Mouse (Mus musculus) lung, postnatal 0 days (tissue): ENCODE data around the gene Mroh8. TPM values are rescaled to one million over a fixed set of nuclear protein-coding genes. Genes with fewer than 3 reads are reported as not detected.
"Not testable (repeated sequence)": the region's sequence is repeated elsewhere in the genome, so short reads cannot be mapped to it uniquely, and the experiment has no call there.

ENCODE experiments used
- ATAC-seq: fragments of 200-750 bp; cut with Nextera tagmentation; 2 replicates; pipeline ENCODE4 v1.8.0; 2017; ENCODE audit warnings: moderate library complexity
- DNase-seq: peaks from one replicate; pipeline ENCODE4 v3.0.0-alpha.2; 2016; ENCODE audit warnings: low spot score
- H3K27ac ChIP-seq: fragments of 300-500 bp; sonication (generic); 2 replicates; pipeline ENCODE4 v1.5.1; 2014; ENCODE audit warnings: antibody characterized with exemption, mild to moderate bottlenecking, low read length, mixed read lengths
- H3K27me3 ChIP-seq: fragments of 300-500 bp; sonication (generic); replicated peaks from 2 replicates; pipeline ENCODE4 v1.6.1; 2014; ENCODE audit warnings: low read length, mixed read lengths; ENCODE audit not compliant: insufficient read depth
- H3K36me3 ChIP-seq: fragments of 300-500 bp; sonication (generic); 2 replicates; pipeline ENCODE4 v1.6.1; 2014; ENCODE audit warnings: low read length, mixed read lengths; ENCODE audit not compliant: insufficient read depth
- H3K4me1 ChIP-seq: fragments of 300-500 bp; sonication (generic); 2 replicates; pipeline ENCODE4 v1.6.1; 2014; ENCODE audit warnings: antibody characterized with exemption, low read depth, low read length, mixed read lengths; ENCODE audit not compliant: insufficient read depth
- H3K4me2 ChIP-seq: fragments of 300-500 bp; sonication (generic); replicated peaks from 2 replicates; pipeline ENCODE4 v1.6.1; 2014; ENCODE audit warnings: low read depth, mild to moderate bottlenecking, low read length, moderate library complexity, mixed read lengths
- H3K4me3 ChIP-seq: fragments of 300-500 bp; sonication (generic); 2 replicates; pipeline ENCODE4 v1.5.1; 2014; ENCODE audit warnings: low read depth, low read length
- H3K9ac ChIP-seq: fragments of 300-500 bp; sonication (generic); replicated peaks from 2 replicates; pipeline ENCODE4 v1.6.1; 2014; ENCODE audit warnings: low read depth, mild to moderate bottlenecking
- H3K9me3 ChIP-seq: fragments of 300-500 bp; sonication (generic); 2 replicates; pipeline ENCODE4 v1.6.1; 2016; ENCODE audit warnings: low read length, mixed read lengths
- CTCF ChIP-seq: IDR thresholded peaks from 2 replicates; pipeline ENCODE4 v1.5.1; 2016; ENCODE audit warnings: antibody characterized with exemption, mild to moderate bottlenecking
- EP300 ChIP-seq: IDR thresholded peaks from 2 replicates; pipeline ENCODE4 v1.6.1; 2016; ENCODE audit warnings: antibody characterized with exemption, mild to moderate bottlenecking, control low read depth
- WGBS: fragments of 180-500 bp; shearing (Covaris S2); extraction: QIAGEN DNeasy Blood & Tissue Kit; methylation state at CpG from one replicate; pipeline ENCODE4 v1.1.7; 2014; 5-methylcytosine and 5-hydroxymethylcytosine counted together
- polyA plus RNA-seq: library from polyadenylated mRNA; unstranded; fragments of >200 nt; fragmentation: Nextera tagmentation; extraction: Ambion mirVana; gene quantifications from 2 replicates; pipeline ENCODE4 v1.2.1, GENCODE M21; 2015

Mroh8 gene
- polyA plus RNA-seq, 1 experiment from 2014 or later: 0.25 TPM

DNA sequence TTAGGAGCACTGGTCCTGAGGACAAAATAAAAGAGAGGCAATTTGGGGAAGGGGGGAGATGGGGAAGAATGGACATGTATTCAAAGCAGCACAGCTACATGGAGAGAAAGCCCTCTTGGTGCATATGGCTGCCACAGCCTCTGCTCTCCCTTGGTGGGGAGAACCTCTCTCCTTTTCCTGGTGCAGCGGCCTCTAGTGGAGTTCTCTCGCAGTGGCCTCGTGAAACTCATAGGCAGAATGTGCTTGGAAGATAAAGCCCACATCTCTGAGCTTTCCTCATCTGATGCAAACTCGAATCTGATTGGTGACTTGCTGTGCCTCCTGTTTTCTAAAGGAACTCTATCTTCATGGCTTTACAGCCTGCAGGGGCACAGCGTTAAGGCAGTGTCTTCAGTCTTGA, 19.6 kb downstream of the Mroh8 start:
- Histone ChIP-seq H3K27ac (no peak overlapping the region), H3K36me3 (no peaks in the 10 kb centered on the region), H3K4me1 (no peaks in the 10 kb centered on the region), H3K4me3 (no peak overlapping the region), H3K27me3 (no peaks in the 10 kb centered on the region), H3K4me2 (no peak overlapping the region), H3K9ac (no peak overlapping the region), H3K9me3 (no peaks in the 10 kb centered on the region)
- peak; percentile 60 for DNase-seq
- TF ChIP-seq CTCF (peak; percentile 83), EP300 (no peak)
- ATAC-seq: peak; percentile 57
- 6% methylated on average over 5 of the region's 5 CpGs for WGBS

GRCm38 (mm10) chr2:157248111-157248510, 31.2 kb downstream of the Mroh8 start:
- no peak for ATAC-seq
- H3K4me1 ChIP-seq: no peaks in the 10 kb centered on the region
- DNase-seq: no peak
- no peaks in the 10 kb centered on the region for H3K9me3 ChIP-seq
- no peak overlapping the region for H3K9ac ChIP-seq
- no peaks in the 10 kb centered on the region for H3K36me3 ChIP-seq
- H3K4me2 ChIP-seq: no peak overlapping the region
- TF ChIP-seq CTCF (no peak), EP300 (no peak)
- H3K27me3 ChIP-seq: no peaks in the 10 kb centered on the region
- H3K4me3 ChIP-seq: no peak overlapping the region
- no peak overlapping the region for H3K27ac ChIP-seq

GRCm38 (mm10) chr2:157245603-157246002, 33.7 kb downstream of the Mroh8 start:
- 59% methylated on average over 2 of the region's 2 CpGs for WGBS
- no peaks in the 10 kb centered on the region for H3K9me3 ChIP-seq

GRCm38 (mm10) chr2:157245001-157245400, 34.3 kb downstream of the Mroh8 start:
- WGBS: 26% methylated on average over 5 of the region's 5 CpGs
- H3K4me3 ChIP-seq: no peak overlapping the region
- H3K36me3 ChIP-seq: no peaks in the 10 kb centered on the region
- H3K9ac ChIP-seq: no peak overlapping the region
- no peaks in the 10 kb centered on the region for H3K9me3 ChIP-seq
- ATAC-seq: no peak
- no peaks in the 10 kb centered on the region for H3K4me1 ChIP-seq
- TF ChIP-seq CTCF (no peak), EP300 (no peak)
- H3K4me2 ChIP-seq: no peak overlapping the region
- DNase-seq: no peak
- no peaks in the 10 kb centered on the region for H3K27me3 ChIP-seq
- H3K27ac ChIP-seq: no peak overlapping the region

More at GRCm38 (mm10) chr2:157245603-157246002, 33.7 kb downstream of the Mroh8 start:
- Histone ChIP-seq H3K4me3 (no peak overlapping the region), H3K9ac (no peak overlapping the region), H3K4me1 (no peaks in the 10 kb centered on the region), H3K36me3 (no peaks in the 10 kb centered on the region), H3K27ac (no peak overlapping the region), H3K4me2 (no peak overlapping the region), H3K27me3 (no peaks in the 10 kb centered on the region)
- TF ChIP-seq CTCF (no peak), EP300 (no peak)
- DNase-seq: no peak
- no peak for ATAC-seq

DNA sequence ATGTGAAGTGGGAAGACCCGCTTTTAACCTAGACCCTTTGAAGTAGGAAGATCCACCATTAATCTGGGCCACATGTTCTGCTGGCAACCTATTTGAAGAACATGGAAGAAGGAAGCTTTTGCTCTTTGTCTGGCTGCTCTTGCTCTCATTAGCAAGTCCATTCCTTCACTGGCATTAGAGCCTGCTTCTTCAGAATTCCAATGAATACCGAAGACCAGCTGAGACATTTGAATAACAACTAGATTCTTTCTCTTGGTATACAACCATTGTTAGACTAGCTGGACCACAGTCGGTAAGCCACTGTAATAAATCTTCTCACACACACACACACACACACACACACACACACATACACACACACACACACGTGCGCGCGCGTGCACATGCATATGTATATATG, 43.4 kb downstream of the Mroh8 start:
- no peaks in the 10 kb centered on the region for H3K27me3 ChIP-seq
- 95% methylated on average over 8 of the region's 8 CpGs for WGBS
- no peak overlapping the region for H3K4me3 ChIP-seq
- DNase-seq (no peak), ATAC-seq (no peak)
- TF ChIP-seq CTCF: no peak
- TF ChIP-seq EP300: no peak
- no peaks in the 10 kb centered on the region for H3K9me3 ChIP-seq
- no peak overlapping the region for H3K27ac ChIP-seq
- no peak overlapping the region for H3K9ac ChIP-seq
- H3K36me3 ChIP-seq: no peaks in the 10 kb centered on the region
- no peaks in the 10 kb centered on the region for H3K4me1 ChIP-seq
- H3K4me2 ChIP-seq: no peak overlapping the region

GRCm38 (mm10) chr2:157221916-157222315, 57.4 kb downstream of the Mroh8 start:
- H3K4me3 ChIP-seq, H3K9me3 ChIP-seq, H3K27me3 ChIP-seq, DNase-seq, H3K27ac ChIP-seq, H3K36me3 ChIP-seq, H3K4me2 ChIP-seq, H3K4me1 ChIP-seq, H3K9ac ChIP-seq, ATAC-seq: not testable (repeated sequence)
- 80% methylated on average over 3 of the region's 3 CpGs for WGBS

DNA sequence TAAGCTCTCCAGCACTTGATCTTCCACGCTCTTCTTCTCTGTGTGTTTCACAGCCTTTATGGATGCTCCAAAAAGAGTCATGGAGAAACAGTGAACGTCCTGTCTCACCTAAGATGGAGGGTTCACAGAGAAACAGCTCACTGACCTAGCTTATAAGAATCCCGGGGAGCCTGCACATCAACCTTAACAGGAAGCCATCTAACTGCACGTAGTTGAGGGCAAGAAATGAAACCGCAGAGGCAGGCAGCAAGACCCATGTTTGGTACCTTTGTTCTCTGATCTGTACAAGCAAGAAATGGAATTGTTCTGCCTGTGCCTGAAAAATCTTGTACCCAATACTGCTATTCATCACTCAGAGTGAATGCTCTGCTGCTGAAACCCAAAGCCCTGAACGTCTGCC, 59.2 kb downstream of the Mroh8 start:
- Histone ChIP-seq H3K36me3 (no peaks in the 10 kb centered on the region), H3K9ac (no peak overlapping the region), H3K4me3 (no peak overlapping the region), H3K4me2 (no peak overlapping the region), H3K27me3 (no peaks in the 10 kb centered on the region), H3K4me1 (no peaks in the 10 kb centered on the region), H3K27ac (no peak overlapping the region), H3K9me3 (no peaks in the 10 kb centered on the region)
- TF ChIP-seq CTCF (no peak), EP300 (no peak)
- no peak for DNase-seq
- 75% methylated on average over 6 of the region's 6 CpGs for WGBS
- no peak for ATAC-seq
